Mouse (Mus musculus) intestine, embryonic 15.5 days (tissue): ENCODE data around the gene Sec23a. TPM values are rescaled to one million over a fixed set of nuclear protein-coding genes. Genes with fewer than 3 reads are reported as not detected.

Experiments
- polyA plus RNA-seq: library from polyadenylated mRNA; unstranded; fragments of >200 nt; fragmentation: Nextera tagmentation; extraction: Ambion mirVana; gene quantifications from 2 replicates; pipeline ENCODE4 v1.2.1, GENCODE M21; 2015

Sec23a gene
- polyA plus RNA-seq, 1 experiment from 2014 or later, result 84.0 TPM

Other genes with a start within 250 kb of the Sec23a start
- 20.4 and 23.8 TPM in 2 replicates for gene Gemin2, start 1.4 kb upstream of the Sec23a start, polyA plus RNA-seq
- 79.1 and 84.2 TPM in 2 replicates for gene Trappc6b, start 49.5 kb upstream of the Sec23a start, polyA plus RNA-seq
- 81.7 and 90.8 TPM in 2 replicates for gene Pnn, start 54.9 kb upstream of the Sec23a start, polyA plus RNA-seq
- 84.2 and 102 TPM in 2 replicates for gene Mia2, start 83.8 kb upstream of the Sec23a start, polyA plus RNA-seq
- gene Fbxo33, start 207.7 kb upstream of the Sec23a start, polyA plus RNA-seq, result 8.9 TPM in 2 replicates